Mouse (Mus musculus) naive thymus-derived CD4-positive, alpha-beta T cell, adult 2 months (primary cell): ENCODE measurements around the gene Zfp39.

Experiments used
- DNase-seq: peaks from one replicate; pipeline ENCODE4 v3.0.0-alpha.2; 2011; ENCODE audit warnings: low read depth

Gene Zfp39

GRCm38 (mm10) chr11:58903511-58904409, at the start of gene Zfp39:
Gene Zfp39, minus strand, starts transcription at chr11:58904225.
- DNase-seq, result peak; percentile 95

GRCm38 (mm10) chr11:58953351-58954169, 49.5 kb upstream of the Zfp39 start:
- peak; percentile 77 for DNase-seq

- no peak for DNase-seq
These were observed 47.2 kb upstream of the Zfp39 start for GRCm38 (mm10) chr11:58951210-58951609.

- DNase-seq, result no peak
These were observed 45.7 kb upstream of the Zfp39 start for GRCm38 (mm10) chr11:58949480-58950431.

GRCm38 (mm10) chr11:58948542-58949479, 44.8 kb upstream of the Zfp39 start, which contains the start of gene Hist3h2ba:
Gene Hist3h2ba, plus strand, starts transcription at chr11:58948920.
- peak; percentile 89 for DNase-seq

- no peak for DNase-seq
These were observed 43.9 kb upstream of the Zfp39 start for GRCm38 (mm10) chr11:58947798-58948528.

DNA sequence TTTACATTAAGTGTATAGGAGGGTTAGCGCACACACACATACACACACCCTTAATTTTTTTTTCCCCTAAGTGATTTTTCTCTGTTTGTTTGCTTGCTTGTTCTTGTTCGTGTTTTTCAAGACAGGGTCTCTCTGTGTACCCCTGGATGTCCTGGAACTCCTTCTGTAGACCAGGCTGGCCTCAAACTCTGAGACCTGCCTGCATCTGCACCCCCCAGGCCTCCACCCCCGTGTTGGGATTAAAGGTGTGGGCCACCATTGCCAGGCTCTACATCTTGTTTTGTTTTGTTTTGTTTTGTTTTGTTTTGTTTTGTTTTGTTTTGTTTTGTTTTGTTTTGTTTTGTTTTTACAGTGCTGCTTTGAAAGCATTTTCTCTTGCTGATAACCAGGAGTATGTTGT, 43.3 kb upstream of the Zfp39 start:
- DNase-seq, result no peak

GRCm38 (mm10) chr11:58944136-58944535, 40.1 kb upstream of the Zfp39 start:
- DNase-seq, result no peak

DNA sequence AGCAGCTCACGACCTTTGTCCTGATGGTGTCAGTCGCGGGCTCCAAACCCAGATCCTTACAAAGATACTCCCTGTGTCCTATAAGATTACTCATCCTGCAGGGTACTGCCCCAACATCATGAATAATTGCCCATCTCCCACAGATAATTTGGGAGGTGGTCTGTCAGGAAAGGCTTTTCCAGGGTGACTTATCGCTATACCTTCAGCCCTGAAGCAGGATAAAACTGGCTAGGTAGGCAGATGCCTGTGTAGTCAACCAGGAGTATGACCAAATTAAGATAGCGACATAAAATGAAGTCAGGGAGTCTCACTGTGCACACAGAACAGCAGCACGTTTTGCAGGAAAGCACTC, 35.0 kb upstream of the Zfp39 start:
- no peak for DNase-seq

GRCm38 (mm10) chr11:58938322-58939087, 34.5 kb upstream of the Zfp39 start, which contains the start of gene Rnf187:
Gene Rnf187, minus strand, starts transcription at chr11:58938916.
- DNase-seq, result peak; percentile 92

- DNase-seq, result no peak
These were observed 33.9 kb upstream of the Zfp39 start for GRCm38 (mm10) chr11:58937909-58938308.

GRCm38 (mm10) chr11:58931576-58931975, 27.6 kb upstream of the Zfp39 start:
- DNase-seq, result peak; percentile 52

DNA sequence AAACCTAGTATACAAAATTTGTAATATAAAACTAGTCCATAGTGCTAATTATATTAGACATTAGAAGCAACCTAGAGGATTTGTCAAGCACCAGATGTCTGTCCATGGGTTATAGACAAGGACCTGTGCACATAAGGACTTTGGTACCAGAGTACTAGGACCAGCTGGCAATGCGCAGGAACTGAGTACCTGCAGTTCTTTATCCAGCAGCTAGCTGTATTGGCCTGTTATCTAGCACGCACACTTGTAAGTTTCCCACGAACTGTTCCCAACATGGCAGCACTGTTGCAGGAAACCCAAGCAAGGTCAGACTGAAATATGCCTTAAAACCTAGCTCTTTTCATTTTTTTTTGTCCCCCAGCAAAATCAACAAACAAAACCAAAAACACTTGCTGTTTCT, 26.2 kb upstream of the Zfp39 start:
- DNase-seq, result no peak

GRCm38 (mm10) chr11:58929641-58930040, 25.6 kb upstream of the Zfp39 start:
- DNase-seq, result no peak

GRCm38 (mm10) chr11:58929055-58929454, 25.0 kb upstream of the Zfp39 start:
- no peak for DNase-seq

DNA sequence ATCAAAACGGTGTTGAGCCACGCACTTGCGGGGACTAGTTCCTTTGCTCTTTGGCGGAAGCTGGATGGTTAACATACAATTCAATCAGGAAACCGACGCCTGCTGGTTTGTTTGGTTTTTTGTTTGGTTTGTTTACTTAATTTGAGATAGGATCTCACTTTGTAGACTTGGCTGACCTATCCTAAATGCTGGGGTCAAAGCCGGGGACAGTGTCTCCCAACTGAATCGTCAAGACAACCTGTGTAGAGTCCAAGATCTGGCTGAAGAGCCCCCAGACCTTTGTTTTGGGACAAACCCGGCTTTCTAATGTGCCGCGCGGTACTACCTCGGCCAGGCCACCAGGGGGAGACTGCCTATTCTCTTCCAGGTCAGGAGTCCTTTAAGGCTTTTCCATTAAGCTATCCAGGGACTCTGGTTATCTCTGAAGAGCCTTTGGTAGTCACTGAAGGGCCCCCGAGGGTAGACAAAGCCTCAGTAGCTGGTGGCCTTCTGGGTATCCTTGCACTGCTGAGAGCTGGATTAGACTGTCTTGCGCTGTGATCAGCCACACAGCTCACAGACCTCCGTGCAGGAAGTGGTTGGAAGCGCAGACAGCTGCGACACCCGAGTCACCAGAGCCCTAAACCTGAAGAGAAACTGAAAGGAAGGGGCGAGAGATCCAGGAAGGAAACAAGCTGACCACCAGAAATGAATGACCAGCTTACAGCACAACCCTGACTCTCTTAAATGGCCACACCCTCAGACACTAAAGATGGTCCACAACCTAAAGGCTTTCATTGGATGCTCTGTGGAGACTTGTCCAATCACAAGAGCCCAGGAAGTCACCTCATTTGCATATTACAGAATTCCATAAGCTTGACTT, 24.0 kb upstream of the Zfp39 start:
- peak; percentile 91 for DNase-seq

DNA sequence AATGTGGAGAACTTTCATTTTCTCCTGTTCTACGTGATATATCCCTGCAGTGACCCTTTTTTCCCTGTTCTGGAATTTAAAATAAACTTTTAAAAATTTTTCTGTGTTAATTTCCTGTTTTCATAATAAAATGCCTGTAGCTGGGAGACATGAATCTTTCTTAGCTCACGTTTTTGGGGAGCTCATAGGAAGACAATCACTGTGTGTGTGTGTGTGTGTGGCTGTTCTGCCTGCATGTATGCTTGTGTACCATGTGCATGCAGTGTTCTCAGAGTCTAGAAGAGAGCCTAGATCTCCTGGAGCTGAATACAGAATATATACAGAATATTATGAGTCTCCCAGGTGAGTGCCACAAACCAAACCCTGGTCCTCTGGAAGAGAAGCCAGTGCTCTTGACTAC, 23.0 kb upstream of the Zfp39 start:
- DNase-seq, result no peak

- DNase-seq, result no peak
These were observed 22.6 kb upstream of the Zfp39 start for GRCm38 (mm10) chr11:58926651-58927050.
